Mouse (Mus musculus): ENCODE data around the gene Hcfc2. TPM values are rescaled to one million over a fixed set of nuclear protein-coding genes. Genes with fewer than 3 reads are reported as not detected.
A peak's percentile ranks its signal among the peaks of the same experiment; 100 is the strongest.

The Hcfc2 gene
- total RNA-seq, 2 experiments from 2014 or later: 29.6 to 32.1 TPM

- DNase-seq (ENCODE audit: low spot score in 2 of 2): no peak
Observed at GRCm38 (mm10) chr10:82699296-82699941, 3.5 kb downstream of the Hcfc2 start.

DNA sequence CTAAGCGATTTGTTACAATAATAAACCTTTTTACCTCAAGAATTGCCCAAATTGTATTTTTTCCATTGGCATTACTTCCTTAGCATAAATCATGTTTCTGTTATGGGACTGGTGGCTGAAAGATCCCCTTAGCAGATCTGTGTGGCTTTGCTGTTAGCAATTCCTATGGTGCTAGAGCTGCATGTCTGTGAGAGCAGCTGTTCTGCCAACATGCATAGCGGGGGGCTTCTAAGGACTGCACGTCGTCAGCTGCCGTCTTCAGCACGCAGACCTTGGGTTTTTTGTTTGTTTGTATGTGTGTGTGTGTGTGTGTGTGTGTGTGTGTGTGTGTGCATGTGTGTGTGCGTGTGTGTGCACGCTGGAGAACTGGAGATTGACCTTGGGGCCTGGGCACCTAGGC lies 45.4 kb downstream of the Hcfc2 start:
- no peak for DNase-seq (ENCODE audit: low spot score in 2 of 2)

DNA sequence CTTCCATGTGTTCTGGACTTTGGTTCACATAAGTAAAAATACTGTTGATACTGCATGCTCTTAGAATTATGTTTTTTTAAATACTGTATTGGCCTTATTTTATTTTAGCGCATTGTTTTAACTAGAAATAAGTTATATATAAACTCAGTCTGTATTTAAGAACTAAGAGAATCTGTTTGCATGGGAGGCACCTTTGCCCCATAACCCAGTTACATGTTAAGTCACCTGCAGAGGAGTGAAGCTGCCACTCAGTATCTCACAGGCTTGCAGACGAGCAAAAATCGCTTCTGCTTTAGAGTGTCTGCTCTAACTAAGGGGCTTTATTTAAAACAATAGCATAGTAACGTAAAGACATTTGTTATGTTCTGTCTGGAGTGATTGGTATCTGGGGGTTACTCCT lies 45.9 kb downstream of the Hcfc2 start:
- DNase-seq (ENCODE audit: low spot score in 2 of 2): no peak

GRCm38 (mm10) chr10:82742578-82742977 lies 46.6 kb downstream of the Hcfc2 start:
- no peak for DNase-seq (ENCODE audit: low spot score in 2 of 2)

GRCm38 (mm10) chr10:82744296-82744695 lies 48.3 kb downstream of the Hcfc2 start:
- no peak for DNase-seq (ENCODE audit: low spot score in 2 of 2)

GRCm38 (mm10) chr10:82745301-82745700 lies 49.3 kb downstream of the Hcfc2 start:
- DNase-seq (ENCODE audit: low spot score in 2 of 2): no peak

GRCm38 (mm10) chr10:82746988-82747850 lies 51.3 kb downstream of the Hcfc2 start:
- DNase-seq (ENCODE audit: low spot score in 2 of 2): no peak

- DNase-seq (ENCODE audit: low spot score in 2 of 2): no peak
Observed at GRCm38 (mm10) chr10:82750778-82751177, 54.8 kb downstream of the Hcfc2 start.

DNA sequence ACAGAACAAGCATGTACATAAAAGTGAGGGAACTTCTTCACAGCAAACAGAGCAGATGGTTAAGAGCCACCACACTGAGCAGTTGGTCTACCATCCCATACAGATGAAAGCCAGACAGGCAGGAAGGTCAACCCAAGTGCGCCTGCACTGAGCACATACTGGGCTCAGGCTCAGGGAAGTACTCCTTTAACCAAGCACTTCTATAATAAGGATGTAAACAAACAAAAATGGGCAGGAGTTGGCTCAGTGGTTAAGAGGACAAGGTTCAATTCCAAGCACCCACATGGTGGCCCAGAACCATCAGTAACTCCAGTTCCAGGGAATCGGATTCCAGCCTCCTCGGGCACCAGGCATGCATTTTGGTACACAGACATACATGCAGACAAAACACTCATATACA lies 57.0 kb downstream of the Hcfc2 start:
- no peak for DNase-seq (ENCODE audit: low spot score in 2 of 2)

- DNase-seq (ENCODE audit: low spot score in 2 of 2): no peak
Observed at GRCm38 (mm10) chr10:82754642-82755041, 58.7 kb downstream of the Hcfc2 start.

DNA sequence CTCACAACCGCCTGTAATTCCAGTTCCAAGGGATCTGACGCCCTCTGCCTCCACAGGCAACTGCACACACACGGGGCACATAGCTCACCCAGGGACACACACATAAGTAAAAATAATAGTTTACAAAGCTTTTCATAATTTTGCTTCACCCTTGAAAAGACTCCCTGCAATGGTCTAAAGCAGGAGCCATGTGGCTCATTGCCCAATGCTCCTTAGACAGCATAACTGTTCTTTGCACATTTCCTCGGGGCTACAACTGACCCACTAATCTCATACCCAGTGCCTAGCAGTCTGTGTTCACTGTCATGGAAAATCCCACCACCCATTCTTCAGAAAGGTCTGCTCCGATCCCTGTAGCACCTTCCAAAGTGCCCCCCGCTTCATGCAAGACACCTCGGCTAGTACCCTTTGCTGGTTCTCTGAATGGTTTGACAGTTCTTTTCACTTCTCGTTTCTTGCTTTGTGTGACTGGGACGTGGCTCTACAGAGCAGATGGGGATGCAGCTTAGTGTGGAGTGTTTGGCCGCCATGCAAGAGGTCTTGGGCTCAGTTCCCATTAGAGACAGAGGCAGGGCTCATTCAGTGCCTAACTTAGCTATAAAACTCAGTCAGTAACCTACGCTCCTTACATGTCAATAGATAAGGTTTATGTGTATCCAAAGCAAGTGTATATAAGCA lies 59.4 kb downstream of the Hcfc2 start:
- DNase-seq (ENCODE audit: low spot score in 2 of 2): no peak

DNA sequence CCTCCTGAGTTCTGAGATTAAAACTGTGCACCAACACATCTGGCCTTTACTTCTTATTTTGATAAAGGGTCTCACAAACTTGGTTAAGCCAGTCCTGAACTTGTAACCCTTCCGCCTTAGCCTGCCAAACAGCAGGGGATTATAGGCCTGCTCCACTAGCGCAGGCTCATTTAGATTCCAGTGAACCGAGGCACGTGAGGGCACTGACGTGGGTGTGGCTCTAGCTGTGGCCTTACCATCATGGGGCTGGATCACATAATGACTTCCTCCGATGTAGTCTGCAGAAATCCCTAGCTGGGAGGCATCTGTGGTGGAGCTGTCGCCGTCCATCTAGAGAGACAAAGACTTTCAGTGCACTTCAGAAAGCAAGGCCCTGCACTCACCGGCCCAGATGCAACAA lies 60.5 kb downstream of the Hcfc2 start:
- no peak for DNase-seq (ENCODE audit: low spot score in 2 of 2)

DNA sequence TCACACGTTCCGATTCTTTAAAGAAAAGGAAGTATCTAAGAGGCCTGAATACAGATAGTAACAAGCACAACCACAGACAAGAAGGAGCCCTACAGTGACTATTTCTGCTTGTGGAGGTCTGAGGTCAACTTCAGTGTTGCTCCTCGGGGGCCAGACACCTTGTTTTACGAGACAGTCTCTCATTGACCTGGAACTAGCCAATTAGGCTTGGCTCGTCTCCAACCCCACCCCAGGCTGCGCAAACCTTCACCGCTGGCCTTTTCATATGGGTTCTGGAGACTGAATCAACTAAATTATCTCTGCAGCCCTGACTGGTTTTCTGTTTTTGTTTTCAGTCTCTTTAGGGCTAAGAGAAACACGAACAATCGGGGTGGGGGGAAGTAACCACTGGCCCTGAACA lies 61.4 kb downstream of the Hcfc2 start:
- DNase-seq (ENCODE audit: low spot score in 2 of 2): no peak

DNA sequence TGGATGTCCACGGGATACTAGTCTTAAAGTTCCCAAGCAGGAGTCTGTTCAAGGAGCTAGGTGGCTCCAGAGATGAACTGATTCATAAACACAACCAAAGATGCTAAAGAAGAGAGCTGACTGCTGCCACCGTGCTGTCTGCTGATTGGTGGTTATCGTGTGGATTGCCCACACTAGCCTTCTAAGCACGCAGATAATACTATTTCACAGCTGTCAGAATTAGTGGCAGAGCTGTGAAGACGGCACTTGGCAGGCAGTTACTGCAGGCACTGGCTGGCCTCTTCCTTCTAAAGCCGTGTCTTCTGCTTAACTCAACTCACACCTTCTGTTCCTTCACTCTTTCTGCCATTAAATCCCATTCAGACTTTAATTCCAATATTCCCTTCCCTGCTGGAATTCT lies 62.4 kb downstream of the Hcfc2 start:
- DNase-seq (ENCODE audit: low spot score in 2 of 2): no peak

DNA sequence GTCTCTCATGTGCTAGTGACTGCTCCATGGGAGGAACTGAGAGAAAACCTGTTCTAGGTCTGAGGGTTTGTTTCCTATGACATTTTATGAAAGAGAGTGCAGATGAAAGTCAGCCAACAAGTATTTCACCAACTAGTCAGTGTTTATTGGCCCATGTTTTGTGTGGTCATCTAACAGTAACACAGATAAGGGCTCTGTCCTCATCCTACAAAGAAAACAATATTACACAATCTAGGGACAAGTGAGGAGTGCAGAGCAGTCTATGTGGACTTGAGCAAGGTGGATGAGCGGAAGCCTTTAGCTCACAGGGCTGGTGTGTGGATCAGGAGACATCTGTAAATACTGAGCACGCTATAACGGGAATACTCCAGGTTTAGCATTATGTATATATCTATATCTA lies 62.9 kb downstream of the Hcfc2 start:
- no peak for DNase-seq (ENCODE audit: low spot score in 2 of 2)

DNA sequence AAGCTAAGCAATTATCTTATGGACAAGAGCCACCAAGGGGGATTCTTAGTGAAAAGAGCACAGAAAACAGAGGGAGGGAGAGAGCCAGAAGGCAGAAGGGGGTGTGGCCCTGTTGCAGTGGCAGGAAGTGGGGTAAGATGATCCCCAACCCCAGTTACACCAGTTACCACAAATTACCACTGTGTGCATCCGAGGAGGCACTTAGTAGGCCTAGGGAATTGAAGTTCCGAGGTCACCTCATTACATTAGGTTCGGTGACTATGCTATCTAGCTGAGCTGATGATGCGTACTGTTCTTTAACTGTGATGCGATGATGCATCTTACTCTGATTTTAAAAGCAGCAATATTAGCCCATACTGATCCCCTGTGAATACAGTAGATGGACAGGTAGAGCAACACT lies 63.7 kb downstream of the Hcfc2 start:
- DNase-seq (ENCODE audit: low spot score in 2 of 2): no peak

DNA sequence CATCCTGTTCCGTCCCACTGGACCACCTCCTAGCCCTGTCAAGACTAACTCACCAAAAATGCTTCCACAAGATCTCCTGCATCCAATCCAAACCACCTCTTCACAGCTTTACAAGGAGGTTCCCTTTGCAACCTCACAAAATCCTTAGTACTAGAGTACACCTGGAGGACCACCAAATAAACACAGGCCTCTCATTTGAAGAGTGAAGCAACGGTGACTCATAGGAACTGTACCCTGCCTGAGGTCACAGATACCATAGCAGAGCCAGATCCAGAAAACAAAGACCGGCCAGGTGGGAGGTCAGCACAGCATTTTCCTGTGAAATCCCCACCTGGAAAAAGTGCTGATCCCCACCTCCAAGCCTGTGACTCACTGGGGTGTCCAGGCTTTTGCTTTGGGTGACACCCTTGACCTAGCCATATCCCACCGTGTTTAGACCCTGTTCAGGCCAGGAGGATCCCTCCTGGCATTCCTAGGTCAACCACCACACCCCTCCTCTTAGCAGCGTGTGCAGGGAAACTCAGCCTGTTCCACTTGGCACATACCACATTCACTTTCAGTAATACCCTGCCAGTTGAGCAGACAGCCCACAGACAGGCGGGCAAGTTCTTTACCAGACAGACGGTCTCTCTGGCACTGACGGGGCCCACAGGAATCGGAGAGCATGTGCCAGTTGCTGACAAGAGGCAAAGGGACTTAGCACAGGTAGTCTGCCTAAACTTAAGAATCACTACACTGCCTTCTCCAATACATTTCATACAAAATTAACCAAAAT lies 65.3 kb downstream of the Hcfc2 start:
- no peak for DNase-seq (ENCODE audit: low spot score in 2 of 2)

DNA sequence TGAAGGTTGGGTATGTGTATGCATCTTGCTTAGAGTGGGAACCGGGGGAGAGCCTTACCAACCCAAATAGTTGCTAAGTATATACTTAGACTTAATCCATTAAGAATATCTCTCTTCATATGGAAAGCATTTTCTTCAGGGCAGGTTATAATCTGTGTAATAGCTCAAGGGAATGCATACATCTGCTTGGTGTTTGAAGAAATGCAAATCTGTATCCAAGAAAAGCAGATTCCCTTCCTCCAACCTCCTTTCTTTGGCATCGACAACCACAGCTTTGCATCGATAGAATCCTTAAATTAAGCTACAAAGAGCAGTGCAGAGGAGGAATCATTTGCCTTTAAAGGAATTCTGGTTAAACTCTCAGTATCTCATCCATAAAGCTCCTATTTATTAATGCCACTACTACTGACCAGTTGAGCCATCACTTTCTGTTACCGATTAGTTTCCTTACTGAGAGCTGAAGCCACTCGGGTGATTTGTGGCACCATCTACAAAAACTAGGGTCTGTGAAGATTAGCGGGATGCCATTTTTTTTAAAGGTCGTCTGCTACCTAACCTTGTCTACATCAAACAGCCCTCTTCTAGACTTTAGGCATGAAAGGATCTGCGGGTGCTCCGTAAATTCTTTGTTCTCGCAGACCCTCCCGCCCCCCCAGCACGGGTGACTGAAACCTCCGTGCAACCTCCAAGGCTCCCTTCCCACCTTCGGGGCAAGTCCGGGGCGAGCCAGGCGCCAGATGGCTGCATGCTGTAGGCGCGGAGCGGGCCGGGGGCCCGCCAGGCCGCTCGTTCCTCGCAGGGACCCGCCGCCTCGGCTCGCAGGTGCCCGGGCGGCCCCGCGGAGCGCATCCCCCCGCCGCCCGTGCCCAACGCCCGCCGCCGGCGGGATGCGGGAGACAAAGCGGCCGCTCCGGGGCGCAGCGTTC lies 67.1 kb downstream of the Hcfc2 start:
- DNase-seq (ENCODE audit: low spot score in 2 of 2): peak; percentile 43 to 45

- peak; percentile 97 to 98 for DNase-seq (ENCODE audit: low spot score in 2 of 2)
Observed at GRCm38 (mm10) chr10:82763840-82764631, 68.1 kb downstream of the Hcfc2 start, which contains the start of gene Nfyb. Gene Nfyb, minus strand, starts transcription at chr10:82764144.

All from adrenal gland, adult 18-20 months (tissue).